ENCODE assay signal across 9 mouse cellular contexts in the genomic region with DNA sequence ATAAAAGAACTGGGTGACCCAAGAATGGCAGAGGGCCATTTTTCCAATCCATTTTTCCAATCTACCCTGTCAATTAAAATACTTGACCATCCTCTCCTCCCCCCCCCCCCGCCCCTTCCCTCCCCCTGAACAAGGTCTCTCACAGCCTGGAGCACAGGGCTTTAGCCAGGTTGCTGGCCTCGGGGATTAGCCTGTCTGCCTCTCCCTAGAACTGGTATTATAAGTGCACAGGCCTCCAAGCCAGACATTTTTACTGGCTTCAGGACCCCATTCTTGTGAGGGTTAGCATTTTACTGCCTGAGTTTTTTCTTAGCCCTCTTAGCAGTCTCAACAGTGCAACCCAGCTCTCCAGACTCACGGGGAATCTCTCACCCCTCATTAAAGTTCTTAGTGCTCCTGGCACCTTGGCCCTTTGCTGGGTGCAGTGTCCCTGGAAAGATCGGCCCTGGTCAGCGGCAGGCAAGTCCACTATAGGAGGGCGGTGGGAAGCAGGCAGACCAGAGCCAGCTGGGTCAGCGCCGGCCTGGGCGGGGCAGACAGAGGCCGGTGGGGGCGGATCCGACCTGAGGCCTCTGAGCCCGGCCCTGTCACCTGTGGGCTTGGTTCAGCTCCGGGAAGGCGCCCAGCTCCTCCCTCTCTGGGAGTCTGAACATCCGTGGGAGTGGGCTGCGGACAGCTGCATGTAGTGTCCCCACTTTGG. TPM values are rescaled to one million over a fixed set of nuclear protein-coding genes. Genes with fewer than 3 reads are reported as not detected.
DNase-seq lines count a peak whose midpoint lies in the region; ATAC-seq and TF ChIP-seq lines count a peak whose summit lies in the region.
"Had no signal": no experiment of that assay in that cellular context is flagged by ENCODE, and none has a peak within 500 bp of the region (broad histone marks: within the 10 kb centered on the region; RNA-seq: fewer than 3 reads in every experiment).

Gene Wdr72, plus strand, starts transcription at position 596 of the 700 bp plus-strand sequence.

- peak within 1 kb of the TSS; percentile 28; the same call in 1 of the 2 replicates for H3K4me3 ChIP-seq in gastrocnemius, adult 2 months
- peak within 1 kb of the TSS; percentile 52 for H3K4me3 ChIP-seq in limb, embryonic 10.5 days
- H3K4me3 ChIP-seq in midbrain, embryonic 11.5 days (ENCODE audit: low read depth, low read length), result peak within 1 kb of the TSS; percentile 1; the same call in 1 of the 2 replicates
- no peak within 1 kb of the TSS for H3K4me3 ChIP-seq in left cerebral cortex, adult 2 months

- intact Hi-C loops in gastrocnemius, adult 2 months (cut with DNase I), result no loop called here
- intact Hi-C loops in gastrocnemius, postnatal 36 days (cut with DNase I), result no loop called here
- intact Hi-C loops in heart, postnatal 14 days (cut with DNase I), result no loop called here
- intact Hi-C loops in left cerebral cortex, adult 2 months (cut with DNase I), result no loop called here

- H3K4me2 ChIP-seq in midbrain, embryonic 11.5 days, result peak within 1 kb of the TSS; percentile 45

- H3K9ac ChIP-seq in midbrain, embryonic 11.5 days (ENCODE audit: low read length), result peak within 1 kb of the TSS; percentile 49

- peaks cover 11% of the 10 kb centered on the region for H3K4me1 ChIP-seq in limb, embryonic 10.5 days
- peaks cover 5% of the 10 kb centered on the region; the same call in 1 of the 2 replicates for H3K4me1 ChIP-seq in midbrain, embryonic 11.5 days (ENCODE audit: control insufficient read depth, insufficient read depth, low read length)

- no peak for TF ChIP-seq CTCF in gastrocnemius, adult 2 months (IDR thresholded peaks at IDR 0.05)
- TF ChIP-seq CTCF in left cerebral cortex, adult 2 months (IDR thresholded peaks at IDR 0.05), result no peak

- DNase-seq in gastrocnemius, adult 2 months, result peak; percentile 13
- no peak for DNase-seq in gastrocnemius, postnatal 36 days
- DNase-seq in heart, postnatal 14 days, result peak; percentile 9 to 12
- DNase-seq in limb, embryonic 10.5 days (ENCODE audit: low spot score), result peak; percentile 42
- DNase-seq in midbrain, embryonic 11.5 days (ENCODE audit: low spot score, missing footprints), result peak; percentile 85
- no peak for DNase-seq in left cerebral cortex, adult 2 months (ENCODE audit: extremely low spot score in 1 of 2, low spot score in 2 of 2)
- no peak for DNase-seq in cerebellum, adult 11 months
- DNase-seq in cerebellum, adult 11-12 months, result no peak

- 5% methylated on average over 17 of the region's 17 CpGs for WGBS in limb, embryonic 10.5 days
- 4% methylated on average over 15 of the region's 17 CpGs for whole genome bisulfite sequencing in midbrain, embryonic 11.5 days

- no peaks in the 10 kb centered on the region for H3K36me3 ChIP-seq in limb, embryonic 10.5 days
- H3K36me3 ChIP-seq in midbrain, embryonic 11.5 days (ENCODE audit: control insufficient read depth, insufficient read depth, low read length), result no peaks in the 10 kb centered on the region

- 0 out of 2 replicates have a peak, but pooled peaks cover 12% of the 10 kb centered on the region for H3K27me3 ChIP-seq in limb, embryonic 10.5 days (ENCODE audit: low read depth, poor library complexity, severe bottlenecking)
- no peaks in the 10 kb centered on the region for H3K27me3 ChIP-seq in midbrain, embryonic 11.5 days (ENCODE audit: control insufficient read depth, insufficient read depth, low read length)

- no peaks in the 10 kb centered on the region for H3K9me3 ChIP-seq in limb, embryonic 10.5 days (replicated peaks)
- no peaks in the 10 kb centered on the region for H3K9me3 ChIP-seq in midbrain, embryonic 11.5 days (ENCODE audit: control insufficient read depth, low read length)

- H3K27ac ChIP-seq in gastrocnemius, adult 2 months, result no peak within 1 kb of the TSS
- H3K27ac ChIP-seq in limb, embryonic 10.5 days, result peak within 1 kb of the TSS; percentile 44; the same call in 1 of the 2 replicates
- no peak within 1 kb of the TSS for H3K27ac ChIP-seq in midbrain, embryonic 11.5 days (ENCODE audit: low read depth, low read length)
- no peak within 1 kb of the TSS for H3K27ac ChIP-seq in left cerebral cortex, adult 2 months

- no peak for ATAC-seq in midbrain, embryonic 11.5 days (ENCODE audit: low FRiP score)

RNA-seq across cellular contexts. Expression of gene Wdr72, which starts in this region (rescaled TPM):
- total RNA-seq in gastrocnemius, adult 2 months (2021), result not detected
- total RNA-seq in gastrocnemius, postnatal 36 days (2021), result not detected
- total RNA-seq in heart, postnatal 14 days (2021), result 1 to 10 TPM in 1 of 2 experiments, under 1 TPM in 1; 0.78 to 1.2 TPM
- polyA plus RNA-seq in limb, embryonic 10.5 days (2016; fragmentation: Nextera tagmentation; extraction: Ambion mirVana), result 0.10 and 0.36 TPM in 2 replicates
- polyA plus RNA-seq in midbrain, embryonic 11.5 days (2014; fragmentation: Nextera tagmentation; extraction: Ambion mirVana), result 0.90 and 0.91 TPM in 2 replicates
- total RNA-seq in left cerebral cortex, adult 2 months (2021), result under 1 TPM in 1 of 2 experiments, not detected in 1; 0.07 TPM
- polyA plus RNA-seq: C2C12 had no signal

Comparison
In these comparisons a context has a peak if more than half of its experiments do, and no peak if none do; other contexts are left out.
1. Peak in DNase-seq and H3K4me3 ChIP-seq in gastrocnemius, adult 2 months; RNA of the gene not detected or under 1 TPM.
2. Peak in DNase-seq, H3K4me3 ChIP-seq and H3K27ac ChIP-seq in limb, embryonic 10.5 days; RNA of the gene not detected or under 1 TPM.
3. Peak in DNase-seq, H3K4me3 ChIP-seq, H3K9ac ChIP-seq and H3K4me2 ChIP-seq in midbrain, embryonic 11.5 days; RNA of the gene not detected or under 1 TPM.
4. DNase-seq: peak in heart, postnatal 14 days (2 of 2); none in gastrocnemius, postnatal 36 days (0 of 2), left cerebral cortex, adult 2 months (0 of 2), cerebellum, adult 11 months (single experiment) and cerebellum, adult 11-12 months (single experiment).